Mouse (Mus musculus): ENCODE measurements around the gene Smc6. TPM values are rescaled to one million over a fixed set of nuclear protein-coding genes. Genes with fewer than 3 reads are reported as not detected.

The Smc6 gene
- total and polyA plus RNA-seq, 2 experiments from 2014 or later: 22.4 to 103 TPM

GRCm38 (mm10) chr12:11247460-11247859 is 18.2 kb upstream of the Smc6 start:
- H3K27me3 ChIP-seq (ENCODE audit: insufficient read depth, low read length): no peaks in the 10 kb centered on the region
- ATAC-seq (ENCODE audit: low FRiP score): no peak
- WGBS: 100% methylated on average over 1 of the region's 1 CpGs

DNA sequence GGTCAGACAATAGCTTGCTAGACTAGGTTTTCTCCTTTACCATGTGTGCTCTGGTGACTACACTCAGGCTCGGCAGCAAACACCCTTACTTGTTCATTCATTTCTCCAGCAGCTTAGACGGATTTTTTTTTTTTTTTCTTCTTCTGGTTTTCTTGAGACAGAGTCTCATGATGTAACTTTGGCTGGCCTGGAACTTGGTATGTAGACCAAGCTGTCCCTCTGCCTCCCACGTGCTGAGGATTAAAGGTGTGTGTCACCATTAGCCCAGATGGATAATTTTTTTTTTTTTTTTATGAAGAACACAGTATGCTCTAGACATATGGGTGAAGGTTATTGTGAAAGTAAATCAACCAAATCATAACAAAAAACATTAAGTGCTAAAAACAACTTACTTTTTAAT is 15.4 kb upstream of the Smc6 start:
- H3K9ac ChIP-seq (replicated peaks; ENCODE audit: low read length, poor library complexity, severe bottlenecking): no peak overlapping the region
- ATAC-seq (ENCODE audit: low FRiP score) (no peak), DNase-seq (ENCODE audit: low spot score) (no peak)
- H3K4me1 ChIP-seq (ENCODE audit: insufficient read depth, low read length): no peaks in the 10 kb centered on the region
- H3K4me3 ChIP-seq (ENCODE audit: low read depth, low read length): no peak overlapping the region
- no peaks in the 10 kb centered on the region for H3K36me3 ChIP-seq (ENCODE audit: insufficient read depth, low read length)
- 78% methylated on average over 3 of the region's 3 CpGs for WGBS
- TF ChIP-seq CTCF (IDR thresholded peaks at IDR 0.05): no peak
- no peaks in the 10 kb centered on the region for H3K27me3 ChIP-seq (ENCODE audit: insufficient read depth, low read length)
- no peak overlapping the region for H3K4me2 ChIP-seq (ENCODE audit: low read depth, low read length, poor library complexity, severe bottlenecking)
- no peak overlapping the region for H3K27ac ChIP-seq (ENCODE audit: low read depth, low read length)
- H3K9me3 ChIP-seq (ENCODE audit: low read length): no peaks in the 10 kb centered on the region

More at GRCm38 (mm10) chr12:11247460-11247859, 18.2 kb upstream of the Smc6 start:
- H3K9me3 ChIP-seq (ENCODE audit: low read length): no peaks in the 10 kb centered on the region
- no peaks in the 10 kb centered on the region for H3K36me3 ChIP-seq (ENCODE audit: insufficient read depth, low read length)
- no peak for TF ChIP-seq CTCF (IDR thresholded peaks at IDR 0.05)
- DNase-seq (ENCODE audit: low spot score): no peak
- H3K4me1 ChIP-seq (ENCODE audit: insufficient read depth, low read length): no peaks in the 10 kb centered on the region
- no peak overlapping the region for H3K4me3 ChIP-seq (ENCODE audit: low read depth, low read length)
- no peak overlapping the region for H3K9ac ChIP-seq (replicated peaks; ENCODE audit: low read length, poor library complexity, severe bottlenecking)
- no peak overlapping the region for H3K27ac ChIP-seq (ENCODE audit: low read depth, low read length)
- no peak overlapping the region for H3K4me2 ChIP-seq (ENCODE audit: low read depth, low read length, poor library complexity, severe bottlenecking)

GRCm38 (mm10) chr12:11264895-11265294 is 791 bp upstream of the Smc6 start:
- H3K4me2 ChIP-seq (ENCODE audit: low read depth, low read length, poor library complexity, severe bottlenecking): peak overlapping the region; percentile 99
- no peaks in the 10 kb centered on the region for H3K27me3 ChIP-seq (ENCODE audit: insufficient read depth, low read length)
- ATAC-seq (ENCODE audit: low FRiP score): no peak
- no peak for TF ChIP-seq CTCF (IDR thresholded peaks at IDR 0.05)
- H3K27ac ChIP-seq (ENCODE audit: low read depth, low read length): no peak overlapping the region
- no peaks in the 10 kb centered on the region for H3K36me3 ChIP-seq (ENCODE audit: insufficient read depth, low read length)
- WGBS: 4% methylated on average over 13 of the region's 13 CpGs
- no peak for DNase-seq (ENCODE audit: low spot score)
- H3K4me3 ChIP-seq (ENCODE audit: low read depth, low read length): peak overlapping the region; percentile 93
- H3K9ac ChIP-seq (replicated peaks; ENCODE audit: low read length, poor library complexity, severe bottlenecking): peak overlapping the region; percentile 90; the same call in 1 of the 2 replicates
- no peaks in the 10 kb centered on the region for H3K9me3 ChIP-seq (ENCODE audit: low read length)
- H3K4me1 ChIP-seq (ENCODE audit: insufficient read depth, low read length): peaks cover 12% of the 10 kb centered on the region

- under 1% methylated on average over 49 of the region's 51 CpGs for WGBS
- TF ChIP-seq CTCF (IDR thresholded peaks at IDR 0.05): no peak
- Histone ChIP-seq H3K4me1 (ENCODE audit: insufficient read depth, low read length) (peaks cover 12% of the 10 kb centered on the region), H3K27me3 (ENCODE audit: insufficient read depth, low read length) (no peaks in the 10 kb centered on the region), H3K9me3 (ENCODE audit: low read length) (no peaks in the 10 kb centered on the region), H3K4me2 (ENCODE audit: low read depth, low read length, poor library complexity, severe bottlenecking) (peak overlapping the region; percentile 99), H3K36me3 (ENCODE audit: insufficient read depth, low read length) (no peaks in the 10 kb centered on the region), H3K27ac (ENCODE audit: low read depth, low read length) (peak overlapping the region; percentile 88), H3K9ac (replicated peaks; ENCODE audit: low read length, poor library complexity, severe bottlenecking) (peak overlapping the region; percentile 90), H3K4me3 (ENCODE audit: low read depth, low read length) (peak overlapping the region; percentile 93)
- DNase-seq (ENCODE audit: low spot score): peak; percentile 26
- ATAC-seq (ENCODE audit: low FRiP score): peak; percentile 72
These were observed 748 bp downstream of the Smc6 start for GRCm38 (mm10) chr12:11266282-11266985.

GRCm38 (mm10) chr12:11267030-11267429 is 1.3 kb downstream of the Smc6 start:
- DNase-seq (ENCODE audit: low spot score) (no peak), ATAC-seq (ENCODE audit: low FRiP score) (no peak)
- H3K4me3 ChIP-seq (ENCODE audit: low read depth, low read length): peak overlapping the region; percentile 93
- H3K27me3 ChIP-seq (ENCODE audit: insufficient read depth, low read length): no peaks in the 10 kb centered on the region
- no peaks in the 10 kb centered on the region for H3K9me3 ChIP-seq (ENCODE audit: low read length)
- 4% methylated on average over 4 of the region's 4 CpGs for WGBS
- H3K27ac ChIP-seq (ENCODE audit: low read depth, low read length): no peak overlapping the region
- peak overlapping the region; percentile 99 for H3K4me2 ChIP-seq (ENCODE audit: low read depth, low read length, poor library complexity, severe bottlenecking)
- H3K36me3 ChIP-seq (ENCODE audit: insufficient read depth, low read length): no peaks in the 10 kb centered on the region
- peaks cover 12% of the 10 kb centered on the region for H3K4me1 ChIP-seq (ENCODE audit: insufficient read depth, low read length)
- H3K9ac ChIP-seq (replicated peaks; ENCODE audit: low read length, poor library complexity, severe bottlenecking): peak overlapping the region; percentile 90
- TF ChIP-seq CTCF (IDR thresholded peaks at IDR 0.05): no peak

DNA sequence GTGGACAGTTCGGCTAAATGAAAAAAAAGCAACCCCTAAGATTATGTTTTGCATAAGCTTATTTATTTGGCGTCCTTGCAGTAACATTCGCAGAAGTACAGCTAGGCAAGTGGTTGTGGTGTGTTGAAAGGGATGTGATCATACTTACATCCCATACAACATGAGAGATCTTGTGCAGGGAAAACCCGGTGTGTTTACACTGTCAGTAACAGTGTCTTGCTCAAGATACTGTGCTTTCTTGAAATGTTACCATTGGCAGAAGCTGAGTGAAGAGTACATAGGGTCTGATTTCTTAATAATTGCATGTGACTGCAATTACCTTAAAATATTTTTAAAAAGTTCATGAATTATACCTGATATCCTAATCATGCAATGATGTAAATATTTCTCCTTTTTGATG is 6.9 kb downstream of the Smc6 start:
- Histone ChIP-seq H3K4me1 (ENCODE audit: insufficient read depth, low read length) (peaks cover 4% of the 10 kb centered on the region), H3K9me3 (ENCODE audit: low read length) (no peaks in the 10 kb centered on the region), H3K9ac (replicated peaks; ENCODE audit: low read length, poor library complexity, severe bottlenecking) (no peak overlapping the region), H3K36me3 (ENCODE audit: insufficient read depth, low read length) (peaks cover 17% of the 10 kb centered on the region), H3K4me2 (ENCODE audit: low read depth, low read length, poor library complexity, severe bottlenecking) (no peak overlapping the region), H3K27ac (ENCODE audit: low read depth, low read length) (no peak overlapping the region), H3K4me3 (ENCODE audit: low read depth, low read length) (no peak overlapping the region), H3K27me3 (ENCODE audit: insufficient read depth, low read length) (no peaks in the 10 kb centered on the region)
- 94% methylated on average over 4 of the region's 4 CpGs for WGBS
- DNase-seq (ENCODE audit: low spot score) (no peak), ATAC-seq (ENCODE audit: low FRiP score) (no peak)
- no peak for TF ChIP-seq CTCF (IDR thresholded peaks at IDR 0.05)
